Mouse (Mus musculus): ENCODE measurements at regions not wholly inside any gene's neighbourhood (a gene's known extent, or its start where the extent isn't known, plus 50 kb on each side); places are given as distances from the start of the nearest gene placed in this dataset.

DNA sequence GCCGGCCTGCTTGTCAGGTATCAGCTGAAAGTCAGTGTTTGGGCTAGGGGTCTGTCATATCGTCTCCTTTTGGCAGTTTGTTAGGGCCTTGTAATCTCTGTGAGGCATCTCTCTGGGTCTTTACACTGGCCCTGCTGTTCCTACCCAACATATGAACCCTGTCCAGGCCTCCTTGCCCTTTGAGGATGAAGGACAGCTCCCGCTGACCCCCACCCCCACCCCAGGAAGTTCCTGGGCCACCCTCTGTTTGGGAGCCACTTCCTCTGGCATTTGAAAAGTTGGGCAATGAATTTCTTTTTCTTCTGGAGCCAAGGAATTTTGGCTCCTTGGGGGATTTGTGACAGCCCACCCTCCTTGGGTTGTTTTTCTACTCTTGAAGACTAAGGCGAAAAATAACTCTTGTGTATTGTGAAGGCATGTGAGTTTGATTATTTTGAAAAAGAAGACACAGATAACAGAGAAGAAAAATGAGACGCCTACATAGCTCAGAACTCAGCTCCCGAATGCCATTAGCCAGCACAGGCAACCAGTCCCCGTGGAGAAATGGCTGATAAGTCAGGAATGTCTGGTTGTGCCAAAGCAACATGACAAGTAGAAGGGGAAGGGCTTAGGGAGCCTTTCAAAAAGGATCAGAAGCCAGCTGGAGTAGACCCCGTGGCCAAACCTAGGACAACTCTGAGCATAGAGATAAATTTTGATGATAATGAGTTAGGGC, 249.5 kb downstream of the Gm49356 start:
- Histone ChIP-seq H3K9me3 (peaks cover 5% of the 10 kb centered on the region; the same call in 1 of the 2 replicates), H3K36me3 (no peaks in the 10 kb centered on the region), H3K27me3 (ENCODE audit: insufficient read depth, poor library complexity, severe bottlenecking) (no peaks in the 10 kb centered on the region), H3K4me1 (peaks cover 29% of the 10 kb centered on the region), H3K27ac (peak overlapping the region; percentile 81), H3K4me3 (no peak overlapping the region)
- WGBS = 14% methylated on average over 8 of the region's 8 CpGs
- no peak for DNase-seq (ENCODE audit: low spot score)

DNA sequence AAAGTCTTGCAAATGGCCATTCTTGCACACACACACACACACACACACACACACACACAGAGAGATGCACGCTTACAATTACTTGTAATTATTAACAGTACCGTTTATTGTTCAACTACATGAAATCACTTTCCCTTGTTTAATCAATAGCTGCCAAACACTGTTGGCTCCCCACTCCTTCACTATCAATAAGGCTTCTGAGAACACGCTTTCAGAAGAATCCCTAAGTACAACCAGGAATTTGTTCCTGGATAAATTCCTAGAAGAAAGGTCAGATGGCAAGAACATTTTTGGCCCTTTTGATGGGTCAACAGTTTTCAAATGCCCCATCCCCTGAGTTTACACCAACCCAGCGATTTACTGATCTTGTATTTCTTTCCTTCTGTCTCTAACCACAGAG, 252.5 kb downstream of the Gm49356 start:
- Histone ChIP-seq H3K4me1 (peaks cover 34% of the 10 kb centered on the region), H3K4me3 (no peak overlapping the region), H3K27me3 (ENCODE audit: insufficient read depth, poor library complexity, severe bottlenecking) (no peaks in the 10 kb centered on the region), H3K27ac (no peak overlapping the region), H3K36me3 (no peaks in the 10 kb centered on the region), H3K9me3 (0 out of 2 replicates have a peak, but pooled peaks cover under 1% of the 10 kb centered on the region)
- WGBS = 82% methylated on average over 4 of the region's 4 CpGs
- DNase-seq (ENCODE audit: low spot score) = no peak

DNA sequence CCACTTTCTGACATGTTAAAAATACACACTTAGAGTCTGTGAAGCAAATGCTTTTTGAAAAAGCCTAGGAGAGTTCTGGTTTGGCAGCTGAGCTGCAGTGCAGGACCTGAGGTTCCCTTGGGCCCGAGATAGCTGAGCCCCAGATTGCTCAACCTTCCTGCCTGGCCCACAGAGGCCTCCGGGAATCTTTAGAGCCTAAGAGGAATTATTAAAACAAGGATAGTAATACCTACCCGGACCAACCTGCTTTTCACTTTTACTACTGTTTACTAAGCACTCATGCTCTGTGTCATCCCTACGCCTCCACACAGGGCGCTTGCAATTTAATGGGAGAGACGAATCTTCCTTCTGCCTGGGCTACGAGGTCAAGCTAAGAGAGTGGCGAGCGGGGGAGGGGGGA, 253.4 kb downstream of the Gm49356 start:
- Histone ChIP-seq H3K4me3 (no peak overlapping the region), H3K27ac (no peak overlapping the region), H3K27me3 (ENCODE audit: insufficient read depth, poor library complexity, severe bottlenecking) (no peaks in the 10 kb centered on the region), H3K4me1 (peaks cover 36% of the 10 kb centered on the region), H3K36me3 (no peaks in the 10 kb centered on the region), H3K9me3 (no peaks in the 10 kb centered on the region)
- DNase-seq (ENCODE audit: low spot score) = no peak
- WGBS = 77% methylated on average over 9 of the region's 9 CpGs

DNA sequence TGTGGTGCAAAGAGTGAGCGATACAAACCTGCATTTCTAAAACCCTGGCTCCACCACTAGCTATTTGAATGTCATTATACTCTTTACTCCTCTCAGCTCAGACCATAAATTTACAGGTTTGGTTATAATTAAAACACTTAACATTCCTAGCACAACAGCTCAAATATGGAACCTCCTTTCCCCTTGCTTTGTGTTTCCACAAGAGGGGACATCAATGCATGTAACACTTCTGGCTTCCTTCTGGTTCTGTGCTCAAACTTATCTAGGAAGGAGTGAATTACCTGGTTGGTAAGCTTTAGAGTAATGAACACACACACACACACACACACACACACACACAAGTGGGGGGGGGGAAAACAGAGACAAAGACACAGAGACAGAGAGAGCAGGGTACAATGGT, 254.8 kb downstream of the Gm49356 start:
- no peaks in the 10 kb centered on the region for H3K9me3 ChIP-seq
- 95% methylated on average over 1 of the region's 1 CpGs for WGBS
- H3K4me1 ChIP-seq = peaks cover 22% of the 10 kb centered on the region
- no peaks in the 10 kb centered on the region for H3K36me3 ChIP-seq
- H3K27me3 ChIP-seq (ENCODE audit: insufficient read depth, poor library complexity, severe bottlenecking) = no peaks in the 10 kb centered on the region
- no peak for DNase-seq (ENCODE audit: low spot score)
- no peak overlapping the region for H3K4me3 ChIP-seq
- H3K27ac ChIP-seq = no peak overlapping the region

DNA sequence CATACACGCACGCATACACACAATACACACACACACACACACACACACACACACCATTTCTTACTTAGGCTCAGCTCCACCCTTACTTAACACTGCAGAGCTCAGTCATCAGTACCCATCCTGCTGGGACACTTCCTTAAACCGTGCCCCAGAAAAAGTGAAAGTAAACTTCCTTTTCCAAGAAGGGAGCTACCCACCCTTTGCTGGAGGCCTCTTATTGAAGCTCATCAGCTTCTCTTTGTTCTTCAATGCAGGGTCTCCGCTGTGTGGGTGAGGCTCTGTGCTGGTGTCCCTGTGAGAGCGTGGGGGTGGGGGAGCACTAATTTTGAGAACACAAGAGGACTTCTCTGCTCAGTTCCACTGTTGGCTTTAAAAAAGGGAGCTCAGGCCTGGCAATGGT, 256.6 kb downstream of the Gm49356 start:
- Histone ChIP-seq H3K4me3 (no peak overlapping the region), H3K9me3 (no peaks in the 10 kb centered on the region), H3K27ac (peak overlapping the region; percentile 24; the same call in 1 of the 2 replicates), H3K27me3 (ENCODE audit: insufficient read depth, poor library complexity, severe bottlenecking) (no peaks in the 10 kb centered on the region), H3K4me1 (peaks cover 14% of the 10 kb centered on the region), H3K36me3 (no peaks in the 10 kb centered on the region)
- no peak for DNase-seq (ENCODE audit: low spot score)
- WGBS = 75% methylated on average over 5 of the region's 5 CpGs

DNA sequence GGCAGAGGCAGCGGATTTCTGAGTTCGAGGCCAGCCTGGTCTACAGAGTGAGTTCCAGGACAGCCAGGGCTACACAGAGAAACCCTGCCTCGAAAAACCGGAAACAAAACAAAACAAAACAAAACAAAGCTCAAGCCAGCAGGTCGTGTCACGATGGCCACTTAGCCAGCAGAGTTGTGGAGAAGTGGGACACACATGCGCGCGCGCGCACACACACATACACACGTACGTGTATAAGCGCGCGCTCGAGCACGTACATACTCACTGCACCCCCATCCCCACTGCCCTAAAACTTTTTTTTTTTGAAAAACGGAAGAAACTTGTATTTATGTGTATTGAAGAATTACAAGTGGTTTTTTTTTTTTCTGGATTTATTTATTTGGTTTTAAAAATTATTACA, 257.0 kb downstream of the Gm49356 start:
- peak overlapping the region; percentile 78; the same call in 1 of the 2 replicates for H3K27ac ChIP-seq
- H3K4me3 ChIP-seq = no peak overlapping the region
- no peak for DNase-seq (ENCODE audit: low spot score)
- no peaks in the 10 kb centered on the region for H3K9me3 ChIP-seq
- H3K27me3 ChIP-seq (ENCODE audit: insufficient read depth, poor library complexity, severe bottlenecking) = no peaks in the 10 kb centered on the region
- peaks cover 12% of the 10 kb centered on the region for H3K4me1 ChIP-seq
- H3K36me3 ChIP-seq = no peaks in the 10 kb centered on the region
- 80% methylated on average over 19 of the region's 19 CpGs for WGBS

- Histone ChIP-seq H3K4me3 (no peak overlapping the region; the same call in 1 of the 2 replicates), H3K27ac (peak overlapping the region; percentile 78), H3K4me1 (peaks cover 12% of the 10 kb centered on the region), H3K27me3 (ENCODE audit: insufficient read depth, poor library complexity, severe bottlenecking) (no peaks in the 10 kb centered on the region), H3K36me3 (no peaks in the 10 kb centered on the region), H3K9me3 (no peaks in the 10 kb centered on the region)
- no peak for DNase-seq (ENCODE audit: low spot score)
- 29% methylated on average over 9 of the region's 11 CpGs for WGBS
These were observed 257.5 kb downstream of the Gm49356 start for GRCm38 (mm10) chr15:59146586-59147085.

DNA sequence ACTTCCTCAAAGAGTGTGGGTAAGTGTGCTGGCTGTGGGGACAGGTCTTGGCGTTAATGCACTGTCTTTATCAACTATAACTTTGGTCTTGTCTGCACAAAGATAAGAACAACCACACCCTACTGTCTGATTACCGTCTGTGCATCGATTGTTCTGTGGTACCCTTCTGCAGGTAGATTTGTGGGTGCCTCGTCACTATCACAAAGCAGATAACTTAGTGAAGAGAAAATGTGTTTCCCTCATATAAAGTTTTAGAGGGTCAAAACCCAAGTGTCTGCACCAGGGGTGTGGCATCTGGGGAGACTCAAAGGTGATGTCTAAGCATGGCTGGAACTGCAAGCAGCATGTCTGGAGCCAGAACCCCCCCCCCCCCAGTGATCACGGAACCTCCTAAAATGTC, 259.4 kb downstream of the Gm49356 start:
- no peak for DNase-seq (ENCODE audit: low spot score)
- H3K4me3 ChIP-seq = no peak overlapping the region
- H3K27me3 ChIP-seq (ENCODE audit: insufficient read depth, poor library complexity, severe bottlenecking) = no peaks in the 10 kb centered on the region
- peaks cover 12% of the 10 kb centered on the region for H3K4me1 ChIP-seq
- no peaks in the 10 kb centered on the region for H3K36me3 ChIP-seq
- no peak overlapping the region for H3K27ac ChIP-seq
- no peaks in the 10 kb centered on the region for H3K9me3 ChIP-seq
- 73% methylated on average over 5 of the region's 5 CpGs for WGBS

- Histone ChIP-seq H3K9me3 (no peaks in the 10 kb centered on the region), H3K4me3 (no peak overlapping the region), H3K27me3 (ENCODE audit: insufficient read depth, poor library complexity, severe bottlenecking) (no peaks in the 10 kb centered on the region), H3K36me3 (no peaks in the 10 kb centered on the region), H3K27ac (no peak overlapping the region), H3K4me1 (peaks cover 24% of the 10 kb centered on the region)
- no peak for DNase-seq (ENCODE audit: low spot score)
- WGBS = 80% methylated on average over 5 of the region's 5 CpGs
These were observed 262.4 kb downstream of the Gm49356 start for GRCm38 (mm10) chr15:59151506-59151905.

GRCm38 (mm10) chr15:59152786-59153388, 263.8 kb downstream of the Gm49356 start:
- H3K4me1 ChIP-seq = peaks cover 17% of the 10 kb centered on the region
- H3K36me3 ChIP-seq = no peaks in the 10 kb centered on the region
- no peak overlapping the region for H3K27ac ChIP-seq
- no peak for DNase-seq (ENCODE audit: low spot score)
- no peaks in the 10 kb centered on the region for H3K27me3 ChIP-seq (ENCODE audit: insufficient read depth, poor library complexity, severe bottlenecking)
- WGBS = 87% methylated on average over 6 of the region's 6 CpGs
- H3K9me3 ChIP-seq = no peaks in the 10 kb centered on the region
- no peak overlapping the region for H3K4me3 ChIP-seq

DNA sequence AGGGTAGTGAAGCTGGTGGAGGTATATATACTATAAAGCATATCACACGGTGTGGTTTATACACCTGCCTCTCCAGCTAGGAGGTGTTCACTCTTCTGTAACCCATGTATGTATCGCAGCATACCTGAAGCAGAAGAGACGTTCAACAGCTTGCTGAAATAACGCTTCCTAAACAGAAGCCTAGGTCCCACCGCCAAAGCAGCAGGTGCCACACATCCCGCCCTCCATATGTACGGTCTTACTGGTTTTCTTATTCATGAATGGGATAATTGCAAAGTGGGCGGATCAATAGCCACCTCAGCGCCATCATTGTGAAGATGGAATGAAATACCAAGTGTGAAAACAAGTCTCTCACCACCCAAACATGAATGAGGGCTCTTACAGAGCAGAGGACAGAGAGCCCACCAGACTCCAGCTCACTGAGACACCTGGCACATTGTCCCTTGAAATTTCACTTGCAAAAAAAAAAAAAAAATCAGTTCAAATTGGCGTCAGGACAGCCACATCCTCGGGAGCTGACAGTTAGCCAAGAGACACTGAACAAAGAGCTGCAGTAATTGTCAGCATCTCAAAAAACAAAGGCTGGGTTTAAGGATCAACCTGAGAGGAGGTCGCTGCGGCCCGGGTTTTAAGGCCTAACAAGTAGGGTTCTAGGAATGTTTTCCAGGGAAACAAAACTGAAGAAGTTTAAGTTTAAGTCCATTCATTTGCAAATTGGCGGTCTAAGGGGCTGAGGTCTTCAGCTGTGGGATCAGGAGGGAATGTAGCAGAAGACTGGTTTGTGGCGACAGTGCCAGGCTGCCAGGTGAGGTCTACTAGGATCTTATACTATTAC, 264.5 kb downstream of the Gm49356 start:
- H3K27ac ChIP-seq = peak overlapping the region; percentile 60
- no peak overlapping the region for H3K4me3 ChIP-seq
- H3K9me3 ChIP-seq = no peaks in the 10 kb centered on the region
- no peak for DNase-seq (ENCODE audit: low spot score)
- H3K36me3 ChIP-seq = no peaks in the 10 kb centered on the region
- H3K27me3 ChIP-seq (ENCODE audit: insufficient read depth, poor library complexity, severe bottlenecking) = no peaks in the 10 kb centered on the region
- WGBS = 71% methylated on average over 16 of the region's 16 CpGs
- H3K4me1 ChIP-seq = peaks cover 19% of the 10 kb centered on the region

DNA sequence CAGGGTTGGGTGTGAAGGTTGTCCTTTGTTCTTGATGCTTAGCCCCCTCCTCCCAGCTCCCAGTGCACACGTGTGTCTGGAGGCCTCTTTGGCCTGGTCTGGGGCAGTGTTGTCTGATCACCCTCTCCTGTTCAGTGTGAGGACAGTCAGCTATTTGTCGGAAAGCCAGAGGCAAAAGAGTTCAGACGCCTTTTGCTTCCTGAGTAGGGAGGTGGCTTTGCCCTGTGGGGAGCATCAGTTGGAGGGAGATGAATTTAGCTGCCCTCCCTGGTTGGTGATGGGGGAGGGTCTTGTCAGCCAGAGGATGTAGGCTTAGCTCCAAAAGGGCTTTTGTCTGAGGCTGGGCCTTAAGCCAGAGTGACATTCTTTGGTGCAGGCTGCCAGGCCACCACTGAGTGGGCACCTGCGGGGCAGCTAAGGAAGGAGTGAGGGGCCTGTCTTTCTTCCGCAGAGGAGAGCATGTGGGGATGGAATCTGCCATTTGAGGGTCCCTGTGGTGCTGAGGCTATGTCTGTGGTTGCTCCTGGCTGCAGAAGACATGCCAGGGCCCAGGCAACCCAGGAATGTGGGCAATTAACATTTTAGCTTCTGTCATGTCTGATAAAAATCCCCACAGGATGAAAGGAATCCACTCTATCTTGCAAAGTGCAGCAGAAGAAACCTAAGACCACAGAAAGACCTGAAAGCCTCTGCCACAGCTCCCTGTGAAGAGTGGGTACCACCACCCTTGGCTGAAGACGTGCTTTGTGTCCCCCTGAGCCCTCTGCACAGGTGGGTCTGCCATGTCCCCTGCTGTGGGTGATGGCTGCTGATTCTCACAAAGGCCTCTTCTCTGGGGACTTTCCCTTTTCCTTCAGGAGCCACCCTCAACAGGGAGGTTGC, 265.6 kb downstream of the Gm49356 start:
- H3K4me3 ChIP-seq = no peak overlapping the region
- no peaks in the 10 kb centered on the region for H3K36me3 ChIP-seq
- WGBS = 25% methylated on average over 6 of the region's 6 CpGs
- no peak for DNase-seq (ENCODE audit: low spot score)
- H3K27ac ChIP-seq = peak overlapping the region; percentile 60
- peaks cover 22% of the 10 kb centered on the region for H3K4me1 ChIP-seq
- H3K27me3 ChIP-seq (ENCODE audit: insufficient read depth, poor library complexity, severe bottlenecking) = no peaks in the 10 kb centered on the region
- H3K9me3 ChIP-seq = no peaks in the 10 kb centered on the region
